Mouse (Mus musculus) left cerebral cortex, postnatal 4 days (tissue): Measurements from ENCODE around the gene Gm9887. TPM values are rescaled to one million over a fixed set of nuclear protein-coding genes. Genes with fewer than 3 reads are reported as not detected.
A peak's percentile ranks its signal among the peaks of the same experiment; 100 is the strongest.

Experiments used
- DNase-seq: peaks from one replicate; pipeline ENCODE4 v3.0.0-alpha.2; 2022
- intact Hi-C: fragments of 180-260 bp; cut with DNase I; formaldehyde crosslinking; loops from one replicate; pipeline ENCODE4 v1.15.1; 2025
- total RNA-seq, 2 experiments: library from RNA; stranded (reverse); gene quantifications; 2 replicates each; pipeline ENCODE4 v1.2.3; 2021

Gene Gm9887
- total RNA-seq, result 1 to 10 TPM in 1 of 2 experiments, not detected in 1; 1.4 TPM

DNA sequence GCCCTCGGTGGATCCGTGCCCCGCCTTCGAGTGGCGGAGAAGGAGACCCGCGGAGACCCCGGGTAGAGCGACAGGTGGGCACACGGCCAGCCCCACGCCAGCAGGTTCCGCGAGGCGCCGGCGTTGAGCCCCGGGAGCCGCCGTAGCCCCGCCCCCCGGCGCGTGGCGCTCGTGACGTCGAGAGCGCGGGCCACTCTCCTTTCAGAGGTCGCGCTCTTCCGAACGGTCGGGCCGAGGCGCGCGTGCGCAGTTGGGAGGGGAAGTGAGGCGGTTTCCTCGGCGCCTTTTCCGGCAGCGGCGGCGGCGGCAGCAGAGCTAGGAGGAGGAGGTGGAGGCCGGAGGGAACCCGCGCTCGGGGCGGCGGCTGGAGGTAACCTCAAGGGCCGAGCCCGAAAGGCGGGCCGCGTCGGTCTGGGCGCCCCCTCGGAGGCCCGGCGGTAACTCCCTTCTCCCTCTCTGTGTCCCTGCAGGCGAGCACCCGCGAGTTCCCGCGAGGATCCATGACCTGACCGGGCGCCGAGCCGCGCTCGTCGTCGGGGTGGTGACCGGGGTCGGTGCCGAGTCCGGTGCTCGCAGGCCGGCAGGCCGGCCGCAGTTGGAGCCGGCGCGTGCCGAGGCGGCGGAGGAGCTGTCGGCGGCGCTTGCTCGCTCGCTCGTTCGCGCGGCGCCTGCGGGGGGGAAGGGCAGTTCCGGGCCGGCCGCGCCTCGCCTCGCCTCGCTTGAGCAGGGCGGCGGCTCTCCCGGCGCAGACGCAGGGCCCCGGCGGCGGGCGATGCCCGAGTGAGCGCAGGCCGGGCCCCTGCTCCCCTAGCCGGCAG lies at the start of gene Gm9887, which contains the start of gene Arf6:
Gene Gm9887, minus strand, starts transcription at position 605 of the 818 bp plus-strand sequence.
Gene Arf6, plus strand, starts transcription at position 297 of the 818 bp plus-strand sequence.
- intact Hi-C loops, result loop anchor here (5.0 to 10.0 kb wide), 2 partner anchors 83 to 210 kb away; partner anchors contain the start of gene Vcpkmt
- peak; percentile 99 for DNase-seq

DNA sequence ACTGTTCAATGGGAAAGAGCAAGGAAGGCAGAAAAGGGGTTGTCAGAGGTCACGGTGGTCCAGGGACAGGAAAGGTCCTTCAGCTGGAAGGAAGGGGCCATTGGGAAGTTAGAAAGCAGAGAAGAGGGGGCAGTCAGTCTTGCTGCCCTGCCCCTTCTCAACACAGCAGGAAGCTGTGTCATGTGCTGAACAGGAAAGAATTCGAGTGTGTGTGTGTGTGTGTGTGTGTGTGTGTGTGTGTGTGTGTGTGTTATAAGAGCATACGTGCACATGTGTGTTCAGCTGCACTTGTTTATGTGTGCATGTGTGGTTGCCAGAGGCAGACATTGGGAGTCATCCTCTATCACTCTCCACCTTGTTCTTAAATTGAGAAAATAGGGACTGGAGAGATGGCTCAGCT lies 48.5 kb upstream of the Gm9887 start:
- DNase-seq, result no peak
- intact Hi-C loops, result no loop called here

DNA sequence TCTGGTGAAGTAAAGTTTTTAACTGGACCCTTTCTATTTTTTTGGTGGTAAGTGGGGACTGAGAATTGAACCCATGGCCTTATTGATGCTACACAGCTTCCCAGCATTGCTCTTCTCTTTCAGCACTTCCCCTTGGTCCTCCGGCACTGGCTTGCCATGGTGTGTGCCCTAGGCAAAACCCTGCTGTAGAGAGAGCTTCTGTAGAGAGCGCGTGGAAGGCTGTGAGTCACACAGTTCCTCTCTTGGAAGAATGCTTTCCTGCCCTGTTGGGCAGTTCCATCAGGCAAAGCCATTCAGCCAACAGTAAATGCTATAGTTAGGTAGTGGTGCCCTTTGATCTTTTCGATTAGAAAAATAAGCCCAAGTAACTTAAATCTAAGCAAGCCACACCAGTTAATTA lies 47.3 kb upstream of the Gm9887 start:
- DNase-seq, result no peak
- intact Hi-C loops, result no loop called here

DNA sequence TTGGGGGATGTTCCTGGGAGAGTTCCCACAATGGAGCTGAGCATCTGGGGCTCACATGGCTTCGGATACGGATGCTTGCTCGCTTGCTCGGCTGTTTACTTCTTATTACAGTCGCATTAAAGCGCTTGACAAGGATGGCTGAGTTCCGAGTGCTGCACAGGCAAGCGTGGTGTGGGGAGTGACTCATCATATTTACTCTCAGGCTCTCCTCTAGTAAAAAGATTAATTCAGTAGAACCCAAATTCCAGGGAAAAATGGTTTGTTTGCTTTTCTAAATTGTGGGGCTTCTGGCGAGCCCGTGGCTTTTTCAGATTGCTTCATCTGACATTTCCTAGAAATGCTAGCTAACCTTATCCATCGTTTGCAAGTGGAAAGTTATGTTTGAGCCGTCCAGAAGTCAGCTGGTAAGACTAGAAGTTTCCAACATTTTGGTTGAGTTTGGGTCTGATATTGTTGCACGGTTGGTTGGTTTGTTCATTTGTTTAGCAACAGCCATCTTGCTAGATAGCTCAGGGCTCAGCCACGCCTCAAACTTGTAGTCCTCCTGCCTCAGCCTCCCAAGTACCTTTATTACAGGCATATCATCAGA lies 46.9 kb upstream of the Gm9887 start:
- no peak for DNase-seq
- intact Hi-C loops, result no loop called here

DNA sequence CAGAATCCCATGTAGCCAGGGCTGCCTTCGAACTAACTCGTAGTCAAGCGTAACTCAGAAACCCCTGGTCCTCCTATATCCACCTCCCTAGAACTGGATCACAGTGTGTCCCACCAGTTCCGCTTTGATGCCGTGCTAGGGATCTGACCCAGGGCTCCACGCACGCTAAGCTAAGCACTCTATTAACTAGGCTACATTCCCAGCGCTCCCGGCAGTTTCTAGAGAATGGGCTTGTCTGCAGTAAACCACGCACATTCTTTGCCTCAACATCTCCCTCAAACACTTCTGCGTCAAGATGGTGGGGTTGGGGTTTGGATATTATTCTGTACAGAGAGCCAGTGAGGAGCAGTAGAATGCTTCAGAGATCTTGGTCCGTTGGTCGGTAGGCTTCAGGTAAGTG lies 46.3 kb upstream of the Gm9887 start:
- intact Hi-C loops, result no loop called here
- no peak for DNase-seq

DNA sequence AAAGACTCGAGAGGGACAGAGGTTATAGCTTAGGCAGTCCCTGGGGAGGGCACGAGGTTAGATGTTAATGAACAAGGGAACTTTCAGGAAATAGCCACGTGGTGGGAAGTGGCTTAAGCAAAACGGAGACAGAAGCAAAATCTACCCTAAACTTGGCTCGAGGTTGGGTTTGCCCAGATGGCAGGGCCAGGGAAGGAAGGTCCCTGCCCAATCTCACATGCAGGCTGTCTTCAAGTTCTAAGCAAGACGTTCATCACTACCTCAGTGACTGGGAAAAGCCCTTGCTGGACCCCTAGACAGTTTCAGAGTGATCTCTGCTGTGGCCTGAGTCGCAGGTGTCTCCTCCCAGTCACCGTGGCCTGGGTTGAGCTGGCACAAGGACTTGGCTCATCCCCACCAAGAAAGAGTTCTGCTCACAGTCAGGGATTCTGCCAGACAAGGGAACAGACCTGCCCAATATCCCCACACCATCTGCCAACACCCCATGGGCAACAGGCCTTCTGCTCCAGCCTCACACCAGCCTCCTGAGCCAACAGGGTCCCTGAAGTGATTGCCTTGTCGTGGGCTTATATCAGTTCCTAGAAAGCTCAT lies 45.5 kb upstream of the Gm9887 start:
- intact Hi-C loops, result no loop called here

DNA sequence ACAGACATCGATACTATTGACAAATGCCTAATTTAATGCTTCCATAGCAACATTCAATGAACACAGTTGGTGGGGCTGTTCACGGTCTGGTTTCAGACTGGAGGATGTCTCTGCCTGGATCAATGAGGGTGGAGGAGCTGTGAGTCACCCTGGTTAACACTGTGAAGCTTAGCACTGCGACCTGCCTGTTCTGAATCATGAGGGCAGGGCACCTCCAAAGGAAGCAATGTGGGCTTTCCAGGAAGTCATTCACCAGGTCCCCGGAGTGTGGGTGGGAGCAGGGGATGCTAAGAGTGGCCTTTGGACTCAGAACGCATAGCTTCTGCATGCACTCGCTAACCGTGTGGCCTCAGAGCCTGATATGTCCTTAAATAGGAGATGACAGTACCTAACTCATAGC lies 44.5 kb upstream of the Gm9887 start:
- no peak for DNase-seq
- intact Hi-C loops, result no loop called here

More for the DNA sequence above, 45.5 kb upstream of the Gm9887 start:
- peak; percentile 89 for DNase-seq

DNA sequence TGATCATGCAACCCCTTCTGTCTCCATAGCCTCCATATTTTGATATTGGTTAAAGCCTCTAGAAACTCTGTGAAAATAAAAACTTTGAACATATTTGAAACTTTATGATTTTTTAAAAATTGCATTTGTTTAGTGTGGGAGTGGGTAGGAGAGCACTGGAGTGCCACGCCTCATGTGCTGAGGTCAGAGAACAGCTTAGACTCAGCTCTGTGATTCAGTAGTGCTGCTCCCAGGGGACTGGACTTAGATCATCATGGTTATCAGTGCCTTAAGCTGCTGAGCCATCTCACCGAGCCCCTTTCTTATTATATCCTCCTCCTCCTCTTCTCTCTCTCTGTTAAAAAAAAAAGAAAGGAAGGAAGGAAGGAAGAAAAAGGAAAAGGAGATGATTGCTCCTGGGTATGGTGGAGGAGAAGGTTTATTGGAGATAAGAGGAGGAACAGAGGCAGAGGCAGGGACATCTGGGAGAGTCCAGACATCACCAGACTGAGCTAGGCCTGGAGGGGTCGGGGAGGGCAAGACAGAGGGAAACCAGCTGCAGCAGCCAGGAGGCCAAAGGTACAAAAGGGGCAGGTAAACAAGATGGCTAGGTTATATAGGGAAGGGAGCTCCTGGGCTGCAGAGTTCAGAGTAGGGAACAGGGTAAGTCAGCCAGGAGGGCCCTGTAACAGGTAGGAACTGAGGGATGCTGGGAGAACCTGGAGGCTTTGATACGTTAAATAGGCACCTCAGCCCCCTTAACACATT lies 42.7 kb upstream of the Gm9887 start:
- no peak for DNase-seq
- intact Hi-C loops, result no loop called here

DNA sequence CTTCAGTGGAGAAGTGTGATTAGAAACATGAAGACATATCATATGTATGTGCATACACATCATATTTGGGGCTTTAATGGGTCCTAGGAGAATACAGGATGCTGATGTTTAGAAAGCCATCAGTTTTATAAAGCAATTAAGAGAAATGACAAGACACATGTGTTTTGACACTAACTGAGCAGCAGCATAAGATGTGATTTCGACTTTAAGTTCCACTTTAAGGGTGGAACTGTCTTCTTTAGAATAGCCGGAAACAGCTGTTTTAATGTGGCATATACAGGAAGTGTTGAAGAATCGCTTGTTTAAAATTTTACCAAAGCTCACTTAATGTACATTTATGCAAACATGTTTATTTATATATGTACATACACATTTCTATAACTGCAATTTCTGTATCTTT lies 41.0 kb upstream of the Gm9887 start:
- DNase-seq, result no peak

DNA sequence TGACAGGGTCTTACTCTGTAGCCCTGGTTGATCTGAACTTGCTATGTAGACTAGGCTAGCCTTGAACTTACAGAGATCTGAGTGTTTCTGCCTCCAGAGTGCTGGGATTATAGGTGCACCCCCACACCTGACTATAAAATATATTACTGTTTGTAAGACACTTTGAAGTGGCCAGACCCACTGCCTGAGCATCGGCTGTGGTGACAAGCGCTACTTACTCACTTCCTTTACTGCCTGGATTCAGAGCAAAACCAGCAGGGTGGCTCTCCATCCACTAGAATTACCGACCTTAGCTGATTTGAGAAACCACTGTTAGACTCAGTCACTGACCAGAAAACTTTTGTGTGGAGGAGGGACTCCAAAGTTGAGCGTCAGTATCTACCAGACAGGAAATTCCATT lies 39.7 kb upstream of the Gm9887 start:
- intact Hi-C loops, result no loop called here
- no peak for DNase-seq

More for the DNA sequence above, 41.0 kb upstream of the Gm9887 start:
- intact Hi-C loops, result no loop called here

DNA sequence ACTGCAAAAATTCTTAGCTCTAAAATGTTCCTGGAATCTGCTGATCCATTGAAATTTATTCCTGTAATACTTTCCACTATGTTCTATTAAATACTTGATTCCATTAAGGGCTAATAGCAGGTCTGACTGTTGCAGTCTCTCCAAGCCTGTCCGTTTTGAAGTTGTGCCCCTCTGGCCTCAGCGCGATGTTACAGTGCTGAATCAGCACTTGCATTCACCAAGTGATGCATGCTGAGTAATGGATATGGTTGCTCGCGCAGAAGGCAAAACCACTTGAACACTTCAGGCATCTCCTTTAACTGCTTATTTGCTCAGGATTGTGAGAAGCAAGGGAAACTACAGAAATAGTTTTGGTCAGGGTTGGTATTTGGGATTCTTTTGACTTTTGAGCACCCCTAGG lies 38.5 kb upstream of the Gm9887 start:
- DNase-seq, result no peak
- intact Hi-C loops, result no loop called here

DNA sequence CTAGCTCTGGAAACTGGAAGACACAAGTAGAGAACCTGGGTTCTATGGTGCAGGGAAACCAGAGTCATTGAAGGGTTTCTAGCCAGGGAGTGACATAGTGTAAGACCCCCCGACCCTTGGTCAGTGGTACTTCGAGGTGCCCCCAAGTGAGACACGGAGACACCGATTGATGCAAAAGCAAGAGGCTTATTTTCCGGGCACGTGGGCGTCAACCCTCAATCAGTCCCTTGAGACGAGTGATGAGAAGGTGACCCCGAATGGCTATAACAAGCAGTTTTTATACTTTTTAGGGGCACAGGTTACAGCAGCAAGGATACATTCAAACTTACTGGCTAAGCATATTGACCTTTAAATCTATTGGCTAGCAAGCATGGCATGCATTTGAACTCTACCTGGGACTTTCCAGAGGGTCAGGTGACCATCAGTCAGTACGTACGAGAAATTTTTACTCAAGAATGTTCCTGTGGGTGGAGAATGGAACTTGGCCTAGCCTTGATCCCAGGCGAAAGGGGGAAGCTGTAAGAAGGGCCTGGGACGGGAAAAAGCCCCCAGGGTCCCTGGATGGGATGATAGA lies 30.4 kb upstream of the Gm9887 start:
- intact Hi-C loops, result no loop called here
- no peak for DNase-seq

DNA sequence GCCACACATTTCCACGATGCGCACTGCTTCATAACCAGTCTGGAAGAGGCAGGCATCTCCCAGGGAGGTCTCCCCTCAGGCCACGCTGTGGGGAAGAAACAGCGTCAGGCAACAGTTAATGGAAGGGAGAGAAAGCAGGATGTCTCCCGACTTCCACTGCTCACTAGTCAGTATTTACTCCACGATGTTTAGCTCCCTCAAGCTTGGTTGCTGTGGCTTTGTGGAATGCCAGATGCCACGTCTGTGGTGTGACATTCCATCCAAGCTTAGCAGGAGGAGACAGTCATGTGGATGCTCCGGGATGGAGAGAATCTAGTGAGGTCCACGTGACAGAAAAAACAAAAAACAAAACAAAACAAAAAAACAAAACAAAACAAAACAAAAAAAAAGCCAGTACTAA lies 29.8 kb upstream of the Gm9887 start:
- DNase-seq, result no peak
- intact Hi-C loops, result no loop called here

DNA sequence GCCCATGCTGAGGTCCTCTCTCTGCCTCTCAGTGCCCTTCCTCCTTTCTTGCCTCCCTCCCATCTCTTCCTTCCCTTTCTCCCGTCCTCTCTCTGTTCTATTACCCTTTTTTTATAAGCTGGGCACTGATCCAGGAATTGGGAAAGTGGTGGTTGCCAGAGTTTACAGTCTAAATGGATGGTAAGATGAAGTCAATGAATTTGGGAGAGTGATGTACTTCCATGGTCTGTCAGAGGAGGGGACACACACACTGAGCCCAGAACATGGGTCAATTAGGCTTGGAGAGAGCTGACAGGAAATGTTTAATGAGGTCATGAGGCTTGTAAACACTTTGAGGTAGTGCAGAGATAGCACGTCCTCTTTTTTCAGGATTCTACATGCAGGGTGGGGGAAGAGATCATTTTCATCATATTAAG lies 28.6 kb upstream of the Gm9887 start:
- intact Hi-C loops, result no loop called here
- DNase-seq, result no peak

DNA sequence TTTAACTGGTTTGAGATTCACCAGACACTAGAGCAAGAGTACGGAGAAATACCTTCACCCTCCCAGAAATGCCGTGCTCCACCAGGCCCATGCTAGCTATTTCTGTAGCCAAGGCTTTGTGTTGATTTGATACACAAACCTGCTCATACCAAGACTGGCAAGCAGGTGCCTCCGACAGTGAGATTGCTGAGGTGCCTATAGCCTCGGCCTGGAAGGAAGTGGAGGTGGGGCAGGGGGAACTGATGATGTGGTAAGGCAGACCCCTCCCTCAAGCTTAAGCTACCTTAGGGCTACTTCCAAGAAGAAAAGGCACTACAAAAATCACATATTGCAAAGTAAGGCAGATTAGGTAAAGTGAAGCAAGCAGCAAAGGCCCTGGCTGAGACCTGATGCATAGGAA lies 28.1 kb upstream of the Gm9887 start:
- intact Hi-C loops, result no loop called here
- DNase-seq, result no peak

DNA sequence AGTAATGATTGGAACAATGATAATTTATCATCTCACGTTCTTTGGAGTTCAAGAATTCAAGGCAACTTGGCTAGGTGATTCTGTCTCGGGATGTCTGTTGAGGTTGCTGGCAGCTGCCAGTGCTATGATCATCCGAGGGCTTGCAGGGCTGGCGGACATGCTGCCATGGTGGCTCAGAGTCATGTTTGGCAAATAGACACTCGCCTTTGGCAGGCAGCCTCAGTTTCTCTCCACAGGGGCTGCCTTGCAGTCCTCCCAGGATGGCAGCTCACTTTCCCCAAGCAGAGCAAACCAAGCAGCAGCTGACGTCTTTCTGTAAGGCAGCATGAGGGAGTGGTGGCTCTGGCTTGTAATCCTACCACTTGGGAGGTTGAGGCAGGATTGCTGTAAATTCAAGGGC lies 22.2 kb upstream of the Gm9887 start:
- intact Hi-C loops, result no loop called here
- peak; percentile 92 for DNase-seq

DNA sequence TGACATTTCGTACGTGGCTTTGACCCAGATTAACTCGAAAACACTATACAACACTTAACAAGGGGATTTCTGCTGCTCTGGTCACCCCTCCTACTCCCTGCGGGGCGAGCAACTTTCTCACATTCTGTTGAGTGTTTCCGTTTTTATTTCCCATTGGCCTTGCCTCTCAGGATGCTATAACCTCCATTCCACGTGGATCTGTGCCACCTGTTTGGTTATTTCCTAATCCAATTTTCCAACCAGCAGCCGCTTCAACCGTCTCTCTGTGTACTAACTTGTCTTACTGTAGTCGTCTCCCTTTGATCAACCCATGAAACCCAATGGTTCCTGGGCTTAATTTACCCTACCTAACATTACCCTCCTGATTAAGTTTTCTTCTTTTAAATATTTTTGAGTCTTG lies 20.8 kb upstream of the Gm9887 start:
- no peak for DNase-seq
- intact Hi-C loops, result no loop called here

DNA sequence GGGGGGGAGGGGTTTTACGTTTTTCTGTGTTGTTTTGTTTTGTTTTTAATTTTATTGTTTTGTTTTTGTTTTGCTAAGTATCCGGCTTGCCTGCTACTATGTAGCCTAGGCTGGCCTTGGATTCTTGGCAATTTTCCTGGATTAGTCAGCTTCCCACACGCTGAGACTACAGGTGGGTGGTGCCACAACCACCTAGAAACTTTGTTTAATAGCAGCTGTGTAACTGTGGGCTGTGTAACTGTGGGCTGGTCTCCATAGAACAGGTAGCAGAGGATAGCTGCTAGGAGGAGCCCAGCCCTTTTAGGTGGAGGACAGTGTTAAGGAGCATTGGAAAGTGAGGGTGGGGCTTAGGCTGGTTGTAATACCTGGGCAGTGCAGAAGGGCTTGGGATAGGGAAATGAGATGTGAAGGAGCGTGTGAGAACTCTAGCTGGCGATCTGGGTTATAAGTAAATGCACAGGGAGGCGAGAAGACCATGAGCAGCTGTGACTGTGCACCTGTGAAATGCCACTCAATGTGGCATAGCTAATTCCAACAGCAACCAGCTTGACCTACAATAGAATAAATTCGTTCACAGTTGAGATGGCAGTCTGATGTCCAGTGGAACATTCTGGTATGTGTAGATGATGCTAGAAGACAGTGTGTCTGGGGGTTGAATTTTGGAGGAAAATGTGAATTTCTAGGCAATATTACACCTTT lies 17.9 kb upstream of the Gm9887 start:
- intact Hi-C loops, result no loop called here
- DNase-seq, result no peak

DNA sequence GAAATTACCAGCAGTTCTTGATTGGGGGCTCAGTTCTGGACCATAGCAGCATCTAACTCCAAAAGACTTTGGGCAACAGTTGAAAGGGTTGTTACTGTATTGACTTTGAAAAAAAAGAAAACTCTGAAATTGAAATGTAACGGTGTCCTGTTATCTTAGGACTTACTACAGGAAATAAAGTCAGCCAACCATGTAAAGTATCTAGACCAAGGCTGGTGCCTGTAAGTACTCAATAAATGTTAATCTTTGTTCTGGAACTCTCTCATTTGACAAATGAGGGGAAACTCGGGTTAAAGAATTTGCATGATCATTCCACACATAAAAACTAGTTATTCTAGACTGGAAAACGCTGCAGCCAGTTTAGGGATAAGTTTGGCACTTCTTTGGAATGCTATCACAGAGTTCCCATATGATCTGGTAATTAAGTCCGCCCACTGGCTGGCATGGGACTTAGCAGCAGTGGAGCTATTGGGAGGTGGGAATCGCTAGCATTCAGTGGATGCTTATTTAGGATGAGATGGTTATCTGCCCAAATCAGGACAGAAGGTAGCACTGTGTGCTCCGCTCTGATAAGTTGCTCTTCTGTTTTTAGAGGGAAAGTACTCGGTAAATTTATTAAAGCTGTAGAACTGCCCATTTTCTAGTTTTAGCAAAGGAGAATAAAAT lies 17.1 kb upstream of the Gm9887 start:
- no peak for DNase-seq
- intact Hi-C loops, result no loop called here
